Mouse (Mus musculus) splenic B cell, adult 2 months (primary cell): ENCODE results near the gene Chrna5.
"Not testable (repeated sequence)": the region's sequence is repeated elsewhere in the genome, so short reads cannot be mapped to it uniquely, and the experiment has no call there.

Source experiments
- DNase-seq: peaks from one replicate; pipeline ENCODE4 v3.0.0-alpha.2; 2011; ENCODE audit warnings: low read depth, low spot score
- H3K27me3 ChIP-seq: 2 replicates; pipeline ENCODE4 v1.6.1; 2012; ENCODE audit warnings: mild to moderate bottlenecking, low read length, moderate library complexity, mixed read lengths; ENCODE audit not compliant: control insufficient read depth, poor library complexity, insufficient read depth, severe bottlenecking
- H3K36me3 ChIP-seq: 2 replicates; pipeline ENCODE4 v1.6.1; 2012; ENCODE audit warnings: mild to moderate bottlenecking, low read length, moderate library complexity, mixed read lengths; ENCODE audit not compliant: control insufficient read depth, poor library complexity, insufficient read depth, severe bottlenecking

Gene Chrna5

DNA sequence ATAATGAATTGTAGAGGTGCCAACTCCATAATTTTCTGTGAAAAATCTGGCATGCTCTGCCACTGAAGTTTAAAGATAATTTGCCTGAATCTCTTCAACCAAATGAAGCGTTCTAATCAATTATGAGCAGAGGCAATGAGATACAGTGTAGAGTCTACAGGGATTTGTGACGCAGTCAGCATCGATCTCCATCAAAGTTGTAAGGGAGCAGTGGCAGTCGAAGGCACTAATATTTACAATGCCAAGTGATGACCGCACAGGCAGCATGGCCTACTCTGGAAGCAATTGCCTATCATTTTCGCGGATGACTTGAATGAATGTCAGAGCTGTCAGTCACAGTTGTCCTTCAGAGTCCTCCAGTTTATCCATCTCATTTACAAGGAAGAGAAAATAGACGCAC is at the start of gene Chrna5:
TSS of gene Chrna5 (plus strand) at position 207 of the 400 bp plus-strand sequence.
- no peak for DNase-seq
- Histone ChIP-seq H3K27me3 (no peaks in the 10 kb centered on the region; the same call in 1 of the 2 replicates), H3K36me3 (no peaks in the 10 kb centered on the region)

DNA sequence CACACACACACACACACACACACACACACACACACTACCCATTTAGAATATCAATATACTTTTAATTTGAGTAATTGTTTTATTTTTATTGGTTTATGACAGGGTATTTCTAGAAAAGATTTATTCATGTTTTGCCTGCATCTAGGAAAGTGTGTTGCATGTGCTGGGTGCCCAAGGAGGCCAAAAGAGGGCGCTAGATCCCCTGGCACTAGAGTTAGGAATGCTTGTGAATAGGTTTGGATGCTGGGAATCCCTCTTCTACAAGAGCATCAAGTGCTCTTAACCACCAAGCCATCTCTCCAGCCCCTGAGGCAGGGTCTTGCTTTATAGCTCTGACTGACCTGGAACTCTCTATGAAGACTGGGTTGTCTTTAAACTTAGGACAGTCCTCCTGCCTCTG is 48.9 kb upstream of the Chrna5 start:
- Histone ChIP-seq H3K27me3 (no peaks in the 10 kb centered on the region), H3K36me3 (no peaks in the 10 kb centered on the region)
- no peak for DNase-seq

GRCm38 (mm10) chr9:54932379-54932778 is 48.3 kb upstream of the Chrna5 start:
- no peak for DNase-seq
- no peaks in the 10 kb centered on the region for H3K27me3 ChIP-seq

DNA sequence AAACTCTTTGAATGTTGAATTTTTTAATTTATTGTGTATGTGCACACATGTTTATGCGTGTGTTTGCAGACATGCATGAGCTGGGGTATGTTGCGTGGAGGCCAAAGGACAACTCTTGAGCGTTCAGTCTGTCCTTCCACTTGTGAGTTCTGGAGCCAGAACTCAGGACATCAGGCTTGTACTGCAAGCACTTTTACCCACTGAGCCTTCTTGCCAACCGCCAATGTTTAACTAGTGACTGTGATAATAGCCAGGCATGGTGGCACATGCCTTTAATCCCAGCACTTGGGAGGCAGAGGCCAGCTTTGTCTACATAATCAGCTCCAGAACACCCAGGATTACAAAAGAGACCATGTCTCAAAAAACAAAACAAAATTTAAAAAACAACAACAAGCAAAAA is 38.6 kb upstream of the Chrna5 start:
- Histone ChIP-seq H3K36me3 (no peaks in the 10 kb centered on the region), H3K27me3 (no peaks in the 10 kb centered on the region)
- no peak for DNase-seq

More at GRCm38 (mm10) chr9:54932379-54932778, 48.3 kb upstream of the Chrna5 start:
- no peaks in the 10 kb centered on the region for H3K36me3 ChIP-seq

- Histone ChIP-seq H3K27me3 (no peaks in the 10 kb centered on the region), H3K36me3 (no peaks in the 10 kb centered on the region)
- DNase-seq: no peak
Observed at GRCm38 (mm10) chr9:54944467-54944866, 36.2 kb upstream of the Chrna5 start.

GRCm38 (mm10) chr9:54946256-54946655 is 34.4 kb upstream of the Chrna5 start:
- Histone ChIP-seq H3K36me3 (no peaks in the 10 kb centered on the region), H3K27me3 (no peaks in the 10 kb centered on the region)
- DNase-seq: no peak

- no peak for DNase-seq
- peaks cover 8% of the 10 kb centered on the region; the same call in 1 of the 2 replicates for H3K36me3 ChIP-seq
- H3K27me3 ChIP-seq: no peaks in the 10 kb centered on the region
Observed at GRCm38 (mm10) chr9:54949465-54949864, 31.2 kb upstream of the Chrna5 start.

DNA sequence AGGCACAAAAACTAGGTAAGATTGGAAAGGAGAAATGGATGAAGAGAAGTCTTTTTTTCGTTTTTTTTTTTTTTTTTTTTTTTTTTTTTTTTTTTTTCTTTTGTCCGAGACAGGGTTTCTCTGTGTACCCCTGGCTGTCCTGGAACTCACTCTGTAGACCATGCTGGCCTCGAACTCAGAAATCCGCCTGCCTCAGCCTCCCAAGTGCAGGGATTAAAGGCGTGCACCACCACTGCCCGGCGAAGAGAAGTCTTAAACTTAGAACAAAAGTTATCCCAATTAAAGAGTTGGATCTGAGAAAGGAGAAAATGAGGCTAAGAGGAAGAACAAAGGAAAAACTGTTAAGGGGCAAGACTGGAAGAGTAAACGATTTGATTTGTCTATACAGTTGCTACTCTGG is 30.5 kb upstream of the Chrna5 start:
- not testable (repeated sequence) for DNase-seq, H3K27me3 ChIP-seq, H3K36me3 ChIP-seq

DNA sequence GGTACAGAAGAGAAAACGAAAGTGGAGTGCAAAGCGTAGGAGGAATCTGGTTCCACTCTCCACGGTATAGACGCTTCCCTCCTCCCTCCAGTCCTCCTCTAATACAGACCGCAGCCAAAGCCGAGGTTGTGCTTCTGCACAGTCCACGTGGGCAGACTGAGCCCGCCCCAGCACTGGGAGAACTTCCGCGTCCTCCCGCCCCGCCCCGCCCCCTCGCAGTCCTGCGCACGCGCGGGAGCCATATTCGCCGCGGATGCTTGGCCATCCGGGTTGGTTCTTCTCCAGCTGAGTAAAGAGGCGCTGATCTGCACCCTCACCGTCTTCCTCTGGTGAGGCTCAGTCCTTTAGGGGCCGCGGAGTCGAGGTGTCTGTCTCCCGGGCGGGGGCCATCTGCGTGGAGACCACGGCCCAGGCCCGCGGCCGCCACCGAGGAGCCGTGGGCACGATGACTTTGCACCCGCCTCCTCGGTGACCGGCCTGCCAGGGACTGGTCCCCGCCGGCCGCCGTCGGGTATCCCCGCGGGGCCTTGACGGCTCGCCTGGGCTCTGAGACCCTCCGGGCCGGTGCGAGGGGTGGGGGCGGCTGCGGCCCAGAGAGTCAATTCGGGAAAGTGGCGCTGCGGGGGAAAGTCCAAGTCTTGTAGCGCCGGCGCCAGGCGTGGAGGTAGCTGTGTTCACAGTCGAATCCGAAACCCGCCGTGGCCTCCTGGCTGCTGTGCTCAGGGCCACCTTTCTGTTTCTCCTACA is 29.9 kb upstream of the Chrna5 start, which contains the start of the genes Psma4 and AY074887:
TSS of gene Psma4 (plus strand) at position 216 of the 747 bp plus-strand sequence.
TSS of gene AY074887 (minus strand) at position 424 of the 747 bp plus-strand sequence.
- no peaks in the 10 kb centered on the region for H3K27me3 ChIP-seq
- peaks cover 8% of the 10 kb centered on the region for H3K36me3 ChIP-seq
- DNase-seq: peak; percentile 95

GRCm38 (mm10) chr9:54961059-54961458 is 19.6 kb upstream of the Chrna5 start:
- no peaks in the 10 kb centered on the region for H3K27me3 ChIP-seq
- no peak for DNase-seq
- peaks cover 4% of the 10 kb centered on the region; the same call in 1 of the 2 replicates for H3K36me3 ChIP-seq

DNA sequence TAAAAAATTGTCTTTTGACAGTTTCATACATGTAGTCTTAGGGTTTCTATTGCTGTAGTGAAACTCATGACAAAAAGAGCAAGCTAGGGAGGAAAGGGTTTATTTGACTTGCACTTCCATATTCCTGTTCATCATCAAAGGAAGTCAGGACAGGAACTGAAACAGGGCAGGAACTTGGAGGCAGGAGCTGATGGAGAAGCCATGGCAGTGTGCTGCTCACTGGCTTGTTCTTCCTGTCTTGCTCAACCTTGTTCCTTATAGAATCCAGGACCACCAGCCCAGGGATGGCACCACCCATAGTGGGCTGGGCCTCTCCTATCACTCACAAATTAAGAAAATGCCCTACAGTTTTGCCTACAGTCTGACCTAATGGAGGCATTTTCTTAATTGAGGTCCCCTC is 17.0 kb upstream of the Chrna5 start:
- 0 out of 2 replicates have a peak, but pooled peaks cover 2% of the 10 kb centered on the region for H3K36me3 ChIP-seq
- DNase-seq: no peak
- H3K27me3 ChIP-seq: no peaks in the 10 kb centered on the region

DNA sequence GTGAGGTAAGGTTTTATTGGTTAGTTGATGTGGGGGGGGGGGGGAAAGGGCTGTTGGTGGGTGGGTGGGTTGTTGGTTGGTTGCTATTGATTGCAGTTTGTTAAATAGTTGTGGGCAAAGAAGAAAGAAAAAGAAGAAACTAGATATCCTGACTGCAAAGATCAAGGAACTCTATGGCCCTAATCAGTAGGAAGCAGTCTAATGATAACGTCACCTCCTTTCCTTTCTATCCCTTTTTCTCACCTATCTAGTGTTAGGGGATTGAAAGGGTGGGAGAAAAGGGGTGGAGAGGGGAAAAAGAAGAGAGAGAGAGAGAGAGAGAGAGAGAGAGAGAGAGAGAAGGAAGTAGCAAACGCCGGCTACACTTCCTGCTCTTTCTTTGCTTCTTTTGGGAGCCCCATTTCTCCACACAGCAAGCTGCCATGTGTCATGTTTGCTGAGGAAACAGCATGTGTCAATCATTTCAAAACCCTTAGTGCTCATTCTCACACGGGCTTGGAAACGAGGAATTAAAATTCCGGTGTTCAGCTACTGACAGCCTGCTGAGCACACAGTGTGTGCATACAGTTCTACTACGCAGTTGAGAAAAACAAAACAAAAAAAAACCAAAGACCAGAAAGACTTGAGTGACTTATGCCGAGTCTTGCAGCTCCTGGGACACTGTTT is 10.6 kb upstream of the Chrna5 start:
- no peak for DNase-seq
- H3K27me3 ChIP-seq: no peaks in the 10 kb centered on the region

DNA sequence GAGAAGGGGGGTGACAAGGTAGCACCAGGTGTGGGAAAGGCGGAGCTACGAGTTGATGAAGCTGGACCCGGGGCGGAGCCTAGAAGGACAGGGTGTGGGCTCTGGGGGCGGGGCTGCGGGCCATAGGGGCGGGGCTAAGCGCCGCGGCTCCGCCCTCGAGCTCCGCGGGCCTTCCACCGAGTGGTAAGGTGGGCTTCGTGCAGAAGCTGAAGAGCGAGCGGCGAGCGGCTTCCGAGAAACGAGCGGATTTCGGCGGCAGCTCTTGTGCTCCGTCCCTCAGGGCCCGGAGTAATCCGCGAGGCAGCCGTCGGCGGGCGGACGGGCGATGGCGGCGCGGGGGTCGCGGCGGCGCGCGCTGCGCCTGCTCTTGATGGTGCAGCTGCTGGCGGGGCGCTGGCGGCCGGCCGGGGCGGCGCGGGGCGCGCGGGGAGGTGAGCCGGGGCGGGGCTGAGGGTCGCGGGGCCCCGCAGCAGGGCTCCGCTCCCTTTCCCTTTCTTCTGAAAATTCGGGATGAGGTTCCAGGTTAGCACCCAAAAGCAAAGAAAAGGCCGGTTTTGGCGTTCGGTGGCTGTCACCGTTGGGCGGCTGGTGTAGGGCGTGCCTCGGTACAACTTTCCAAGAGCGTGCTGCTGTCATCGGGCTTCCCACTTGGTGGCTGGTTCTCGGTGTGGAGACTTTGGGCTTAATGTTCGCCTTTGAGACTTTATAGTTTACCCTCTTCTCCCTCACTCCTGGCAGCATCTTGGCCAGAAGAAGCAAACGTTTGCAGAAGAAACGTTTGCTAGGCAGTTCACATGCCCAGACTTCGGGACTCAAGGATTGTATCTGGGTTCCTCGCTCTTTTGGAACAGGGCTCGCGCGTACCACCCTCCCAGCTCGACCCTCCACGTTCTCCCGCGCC is 861 bp downstream of the Chrna5 start:
- no peaks in the 10 kb centered on the region; the same call in 1 of the 2 replicates for H3K27me3 ChIP-seq
- H3K36me3 ChIP-seq: no peaks in the 10 kb centered on the region
- peak; percentile 47 for DNase-seq

More for the DNA sequence above, 10.6 kb upstream of the Chrna5 start:
- H3K36me3 ChIP-seq: no peaks in the 10 kb centered on the region

DNA sequence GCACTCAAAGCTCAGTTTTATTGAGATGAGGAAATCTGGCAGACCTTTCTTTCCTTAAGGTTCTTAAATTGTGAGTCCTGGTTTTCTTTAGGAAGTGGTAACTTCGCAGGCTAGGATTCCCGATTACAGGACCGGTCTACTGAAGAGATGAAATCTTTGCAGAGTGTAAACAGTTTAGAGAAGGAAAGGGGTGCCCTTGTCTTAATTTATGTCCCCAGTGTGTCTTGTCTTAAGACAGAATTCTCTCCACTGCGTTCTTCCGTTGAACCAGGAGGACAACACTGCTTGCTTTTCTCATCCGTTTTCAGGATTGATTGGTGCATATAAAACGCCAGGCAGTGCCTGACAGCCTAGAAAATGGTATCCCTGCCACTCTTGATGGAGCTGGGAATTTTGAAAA is 1.7 kb downstream of the Chrna5 start:
- no peaks in the 10 kb centered on the region for H3K36me3 ChIP-seq
- no peaks in the 10 kb centered on the region; the same call in 1 of the 2 replicates for H3K27me3 ChIP-seq
- DNase-seq: no peak
